Mouse (Mus musculus) hindbrain, embryonic 15.5 days (tissue): ENCODE results near the gene Ifit1. TPM values are rescaled to one million over a fixed set of nuclear protein-coding genes. Genes with fewer than 3 reads are reported as not detected.
"Not testable (repeated sequence)": the region's sequence is repeated elsewhere in the genome, so short reads cannot be mapped to it uniquely, and the experiment has no call there.

Experiments
- ATAC-seq: fragments of 200-750 bp; cut with Nextera tagmentation; 2 replicates; pipeline ENCODE4 v1.8.0; 2017; ENCODE audit warnings: low read depth, moderate number of reproducible peaks, moderate TSS enrichment; ENCODE audit not compliant: low FRiP score
- H3K27ac ChIP-seq: fragments of 300-500 bp; sonication (generic); replicated peaks from 2 replicates; pipeline ENCODE4 v1.5.1; 2015; ENCODE audit warnings: mild to moderate bottlenecking, inconsistent platforms
- H3K27me3 ChIP-seq: fragments of 300-500 bp; sonication (generic); 2 replicates; pipeline ENCODE4 v1.6.1; 2015; ENCODE audit warnings: control low read depth, inconsistent platforms
- H3K36me3 ChIP-seq: fragments of 300-500 bp; sonication (generic); 2 replicates; pipeline ENCODE4 v1.6.1; 2015; ENCODE audit warnings: control low read depth, inconsistent platforms
- H3K4me1 ChIP-seq: fragments of 300-500 bp; sonication (generic); replicated peaks from 2 replicates; pipeline ENCODE4 v1.6.1; 2015; ENCODE audit warnings: control low read depth, inconsistent platforms
- H3K4me2 ChIP-seq: fragments of 300-500 bp; sonication (generic); 2 replicates; pipeline ENCODE4 v1.6.1; 2015; ENCODE audit warnings: moderate library complexity, mild to moderate bottlenecking, inconsistent platforms
- H3K4me3 ChIP-seq: fragments of 300-500 bp; sonication (generic); 2 replicates; pipeline ENCODE4 v1.5.1; 2015; ENCODE audit warnings: mild to moderate bottlenecking, inconsistent platforms
- H3K9ac ChIP-seq: fragments of 300-500 bp; sonication (generic); 2 replicates; pipeline ENCODE4 v1.6.1; 2015; ENCODE audit warnings: inconsistent platforms
- H3K9me3 ChIP-seq: fragments of 300-500 bp; sonication (generic); 2 replicates; pipeline ENCODE4 v1.6.1; 2016; ENCODE audit warnings: control low read depth, inconsistent platforms
- WGBS: fragments of 180-500 bp; shearing (Covaris S2); methylation state at CpG from one replicate; pipeline ENCODE4 v1.1.7; 2015; 5-methylcytosine and 5-hydroxymethylcytosine counted together
- polyA plus RNA-seq: library from polyadenylated mRNA; unstranded; fragments of >200 nt; fragmentation: Nextera tagmentation; extraction: Ambion mirVana; gene quantifications from 2 replicates; pipeline ENCODE4 v1.2.1, GENCODE M21; 2015

Ifit1 gene
- polyA plus RNA-seq, 1 experiment from 2014 or later = 0.31 TPM

DNA sequence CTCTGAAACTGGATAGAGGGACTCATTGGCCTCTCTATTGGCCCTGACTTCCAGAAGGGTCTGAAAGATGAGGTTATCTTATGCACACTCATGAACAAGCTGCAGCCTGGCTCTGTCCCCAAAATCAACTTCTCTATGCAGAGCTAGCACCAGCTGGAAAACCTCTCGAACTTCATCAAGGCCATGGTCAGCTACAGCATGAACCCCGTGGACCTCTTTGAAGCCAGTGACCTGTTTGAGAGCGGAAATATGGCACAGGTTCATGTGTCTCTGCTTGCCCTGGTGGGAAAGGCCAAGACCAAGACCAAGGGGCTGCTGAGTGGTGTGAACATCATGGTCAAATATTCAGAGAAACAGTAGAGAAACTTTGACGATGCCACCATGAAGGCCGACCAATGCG lies 16.9 kb upstream of the Ifit1 start:
- WGBS = 95% methylated on average over 6 of the region's 6 CpGs
- Histone ChIP-seq H3K4me1 (no peaks in the 10 kb centered on the region), H3K9me3 (no peaks in the 10 kb centered on the region), H3K4me3 (no peak overlapping the region), H3K27me3 (no peaks in the 10 kb centered on the region), H3K27ac (no peak overlapping the region), H3K4me2 (no peak overlapping the region), H3K36me3 (no peaks in the 10 kb centered on the region), H3K9ac (no peak overlapping the region)
- ATAC-seq = no peak

DNA sequence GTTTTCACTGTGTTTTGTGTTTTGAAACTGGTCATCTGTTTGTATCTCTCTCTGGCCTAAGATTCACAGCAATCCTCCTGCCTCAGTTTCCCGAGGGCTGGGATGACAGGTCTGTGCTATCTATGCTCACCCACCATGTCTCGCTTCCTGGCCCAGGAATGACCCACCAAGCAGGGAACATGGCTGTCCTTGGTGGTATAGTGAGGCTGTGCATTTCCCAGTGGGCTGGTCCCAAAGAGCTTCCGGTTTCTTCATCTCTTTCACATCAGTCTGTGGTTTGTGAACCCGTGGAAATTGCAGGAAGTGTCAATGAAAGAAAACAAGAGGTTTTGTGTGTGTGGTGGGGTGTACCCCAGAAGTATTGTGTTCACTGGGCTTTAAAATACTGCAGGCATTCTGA lies 16.0 kb upstream of the Ifit1 start:
- no peak overlapping the region for H3K4me3 ChIP-seq
- WGBS = 87% methylated on average over 4 of the region's 4 CpGs
- no peaks in the 10 kb centered on the region for H3K27me3 ChIP-seq
- no peaks in the 10 kb centered on the region for H3K36me3 ChIP-seq
- no peak overlapping the region for H3K9ac ChIP-seq
- no peaks in the 10 kb centered on the region for H3K4me1 ChIP-seq
- no peak overlapping the region for H3K27ac ChIP-seq
- no peak for ATAC-seq
- no peaks in the 10 kb centered on the region for H3K9me3 ChIP-seq
- H3K4me2 ChIP-seq = no peak overlapping the region

DNA sequence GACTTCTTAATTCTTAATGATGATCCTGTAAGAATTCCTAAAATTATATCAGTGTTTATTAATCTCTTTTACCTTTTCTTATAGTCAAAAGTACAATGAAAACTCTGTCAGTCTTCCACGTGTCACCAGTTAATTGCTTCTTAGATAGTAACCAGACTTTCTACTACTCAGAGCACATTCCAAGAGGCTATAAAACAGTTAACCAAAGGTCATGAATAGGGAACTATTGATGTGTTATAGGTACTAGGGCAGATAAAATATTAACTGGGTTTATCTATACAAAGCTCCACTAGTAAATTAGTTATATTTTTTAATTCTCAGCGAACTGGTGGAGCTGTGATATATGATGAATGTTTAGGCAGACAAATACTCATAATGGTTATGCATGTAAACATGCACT lies 13.2 kb upstream of the Ifit1 start:
- H3K9me3 ChIP-seq = no peaks in the 10 kb centered on the region
- 84% methylated on average over 2 of the region's 2 CpGs for WGBS
- ATAC-seq = no peak
- no peak overlapping the region for H3K27ac ChIP-seq
- no peaks in the 10 kb centered on the region for H3K27me3 ChIP-seq
- H3K4me3 ChIP-seq = no peak overlapping the region
- no peak overlapping the region for H3K9ac ChIP-seq
- no peak overlapping the region for H3K4me2 ChIP-seq
- no peaks in the 10 kb centered on the region for H3K36me3 ChIP-seq
- no peaks in the 10 kb centered on the region for H3K4me1 ChIP-seq

DNA sequence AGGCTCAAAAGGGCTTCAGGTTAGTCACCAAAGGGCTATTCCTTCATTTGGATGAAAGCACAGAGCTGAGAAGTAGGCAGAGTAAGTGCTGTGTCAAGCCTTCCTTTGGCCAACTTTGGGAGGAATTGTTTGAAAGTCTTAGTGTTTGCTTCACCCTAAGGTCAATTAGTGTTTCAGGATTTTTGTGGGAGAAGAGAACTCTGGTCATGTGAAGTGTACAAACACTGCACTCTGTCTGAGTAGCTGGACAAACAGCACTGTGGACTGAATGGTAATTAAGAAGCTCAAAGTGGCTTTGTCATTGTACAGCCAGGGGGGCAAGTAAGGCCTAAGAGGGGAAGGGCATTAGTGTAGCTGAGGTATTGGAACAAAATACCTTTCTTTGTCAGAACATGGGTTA lies 9.2 kb upstream of the Ifit1 start:
- no peak for ATAC-seq
- Histone ChIP-seq H3K9ac (no peak overlapping the region), H3K27me3 (no peaks in the 10 kb centered on the region), H3K36me3 (no peaks in the 10 kb centered on the region), H3K9me3 (no peaks in the 10 kb centered on the region), H3K27ac (no peak overlapping the region), H3K4me2 (no peak overlapping the region), H3K4me3 (no peak overlapping the region), H3K4me1 (no peaks in the 10 kb centered on the region)

DNA sequence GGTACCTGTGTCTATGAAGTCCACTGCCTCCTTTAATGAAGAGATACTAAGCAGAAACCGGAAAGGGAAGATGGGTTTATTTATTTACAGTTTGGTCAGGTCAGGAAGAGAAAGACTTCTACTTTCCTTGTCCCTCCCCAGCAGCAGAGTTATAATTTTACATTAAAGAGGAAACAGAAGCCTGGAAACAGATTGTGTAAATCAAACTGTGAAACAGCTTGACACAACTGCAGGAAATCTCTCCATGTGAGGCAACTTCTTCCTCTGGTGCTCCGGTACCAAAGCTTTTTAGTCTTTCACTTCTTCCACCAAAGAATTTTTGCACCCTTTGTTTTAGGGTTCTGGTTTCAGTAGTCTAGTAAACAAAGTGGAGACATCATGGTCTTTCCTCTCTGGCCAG lies 7.2 kb upstream of the Ifit1 start:
- Histone ChIP-seq H3K36me3 (no peaks in the 10 kb centered on the region), H3K9ac (no peak overlapping the region), H3K4me3 (no peak overlapping the region), H3K27me3 (no peaks in the 10 kb centered on the region), H3K4me1 (no peaks in the 10 kb centered on the region), H3K27ac (no peak overlapping the region), H3K4me2 (no peak overlapping the region), H3K9me3 (no peaks in the 10 kb centered on the region)
- ATAC-seq = no peak
- WGBS = 80% methylated on average over 2 of the region's 2 CpGs

DNA sequence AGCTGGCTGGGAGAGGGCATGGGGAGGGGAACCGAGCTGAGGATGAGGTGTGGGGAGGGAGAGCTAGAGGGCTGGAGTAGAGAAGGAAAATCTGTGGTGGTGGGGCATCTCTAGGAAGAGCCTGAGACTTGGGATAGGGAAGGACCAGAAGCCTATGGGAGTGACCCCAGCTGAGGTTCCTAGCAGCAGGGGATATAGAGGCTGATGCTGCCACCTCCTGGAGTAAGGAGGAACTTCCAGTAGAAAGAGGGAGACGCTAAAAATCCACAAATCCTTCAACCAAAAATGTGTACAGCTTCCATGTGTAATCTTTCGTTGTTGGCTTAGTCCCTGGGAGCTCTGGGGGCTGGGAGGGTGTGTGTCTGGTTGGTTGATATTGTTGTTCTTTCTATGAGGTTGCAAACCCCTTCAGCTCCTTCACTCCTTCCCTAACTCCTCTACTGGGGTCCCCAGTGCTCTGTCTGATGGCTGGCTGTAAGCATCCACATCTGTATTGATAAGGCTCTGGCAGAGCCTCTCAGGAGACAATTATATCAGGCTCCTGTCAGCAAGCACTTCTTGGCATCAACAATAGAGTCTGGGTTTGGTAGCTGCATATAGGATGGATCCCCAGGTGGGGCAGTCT lies 3.6 kb upstream of the Ifit1 start:
- Histone ChIP-seq H3K27ac (no peak overlapping the region), H3K9me3 (no peaks in the 10 kb centered on the region), H3K27me3 (no peaks in the 10 kb centered on the region), H3K9ac (no peak overlapping the region), H3K4me1 (no peaks in the 10 kb centered on the region), H3K4me2 (no peak overlapping the region), H3K4me3 (no peak overlapping the region), H3K36me3 (no peaks in the 10 kb centered on the region)
- WGBS = 8% methylated on average over 3 of the region's 3 CpGs
- no peak for ATAC-seq

DNA sequence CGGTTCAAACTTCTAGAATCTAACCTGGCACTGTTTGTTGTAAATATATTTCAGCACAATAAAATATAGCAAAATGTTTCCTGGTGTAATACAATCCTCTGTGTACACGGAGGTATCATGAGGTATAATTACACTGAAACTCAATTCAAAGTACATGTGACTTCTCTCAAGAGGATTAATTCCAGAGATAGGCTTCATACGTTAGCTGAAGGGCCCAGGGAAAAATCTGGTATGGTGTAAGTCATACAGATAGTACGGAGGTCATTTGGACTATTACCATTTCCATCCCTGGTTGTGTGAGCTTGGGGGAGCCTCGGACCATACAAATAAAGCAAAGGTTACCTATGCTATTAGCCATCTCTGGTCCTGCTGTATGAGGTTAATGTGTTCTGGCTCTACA lies 1.9 kb downstream of the Ifit1 start:
- no peak for ATAC-seq
- 81% methylated on average over 5 of the region's 5 CpGs for WGBS
- no peak overlapping the region for H3K4me3 ChIP-seq
- H3K36me3 ChIP-seq = no peaks in the 10 kb centered on the region
- no peak overlapping the region for H3K9ac ChIP-seq
- no peaks in the 10 kb centered on the region for H3K27me3 ChIP-seq
- H3K27ac ChIP-seq = no peak overlapping the region
- H3K4me2 ChIP-seq = no peak overlapping the region
- no peaks in the 10 kb centered on the region for H3K4me1 ChIP-seq
- H3K9me3 ChIP-seq = no peaks in the 10 kb centered on the region

DNA sequence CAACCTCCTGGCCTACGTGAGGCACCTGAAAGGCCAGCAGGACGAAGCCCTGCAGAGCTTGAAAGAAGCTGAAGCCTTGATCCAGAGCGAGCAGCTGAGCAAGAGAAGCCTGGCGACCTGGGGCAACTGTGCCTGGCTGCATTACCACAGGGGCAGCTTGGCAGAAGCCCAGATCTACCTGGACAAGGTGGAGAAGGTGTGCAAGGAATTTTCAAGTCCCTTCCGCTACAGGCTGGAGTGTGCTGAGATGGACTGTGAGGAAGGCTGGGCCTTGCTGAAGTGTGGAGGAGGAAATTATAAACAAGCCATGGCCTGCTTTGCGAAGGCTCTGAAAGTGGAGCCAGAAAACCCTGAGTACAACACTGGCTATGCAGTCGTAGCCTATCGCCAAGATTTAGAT lies 7.0 kb downstream of the Ifit1 start:
- not testable (repeated sequence) for H3K36me3 ChIP-seq, ATAC-seq, H3K4me3 ChIP-seq, H3K4me2 ChIP-seq, H3K9me3 ChIP-seq, H3K27me3 ChIP-seq, H3K4me1 ChIP-seq, H3K27ac ChIP-seq, H3K9ac ChIP-seq
- 88% methylated on average over 8 of the region's 8 CpGs for WGBS

DNA sequence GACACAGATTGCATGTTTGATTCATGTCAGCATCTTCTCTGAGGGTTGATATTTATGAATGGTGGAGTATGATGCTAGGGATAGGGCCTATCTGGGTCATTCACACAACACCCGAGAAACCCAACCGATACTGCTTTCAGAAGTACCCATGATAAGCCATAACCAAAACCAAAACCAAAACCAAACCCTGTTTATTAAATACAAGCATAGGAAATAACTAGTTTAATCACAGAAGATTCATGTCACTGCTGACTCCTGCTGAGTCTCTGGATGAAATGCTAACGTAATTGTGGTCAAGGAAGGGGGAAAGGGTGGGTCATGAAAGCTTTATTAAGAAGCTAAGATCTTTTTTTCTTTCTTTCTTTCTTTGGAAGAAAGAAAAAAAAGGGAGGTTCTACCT lies 9.6 kb downstream of the Ifit1 start:
- H3K4me3 ChIP-seq = no peak overlapping the region
- H3K36me3 ChIP-seq = no peaks in the 10 kb centered on the region
- WGBS = 90% methylated on average over 3 of the region's 3 CpGs
- no peaks in the 10 kb centered on the region for H3K27me3 ChIP-seq
- no peak for ATAC-seq
- no peaks in the 10 kb centered on the region for H3K4me1 ChIP-seq
- no peak overlapping the region for H3K4me2 ChIP-seq
- H3K9ac ChIP-seq = no peak overlapping the region
- no peak overlapping the region for H3K27ac ChIP-seq
- H3K9me3 ChIP-seq = no peaks in the 10 kb centered on the region

DNA sequence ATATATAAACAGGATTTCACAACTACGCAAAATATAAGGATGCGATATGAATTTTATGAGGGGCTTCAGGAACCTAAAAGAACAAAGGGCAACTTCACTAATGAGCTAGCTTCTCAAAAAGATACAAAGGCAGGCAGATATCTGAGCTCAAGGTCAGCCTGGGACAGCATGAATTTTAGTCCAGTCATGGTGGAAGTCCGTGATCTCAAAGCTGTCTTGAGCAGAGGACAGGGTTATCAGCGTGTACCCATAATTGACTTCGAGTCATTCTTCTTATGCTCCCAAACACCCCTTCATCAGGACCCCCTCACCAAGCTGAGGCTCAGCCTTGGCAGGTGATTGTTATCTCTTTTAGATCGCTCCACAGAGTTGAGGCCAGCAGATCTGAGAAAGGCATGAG lies 10.3 kb downstream of the Ifit1 start:
- Histone ChIP-seq H3K27ac (no peak overlapping the region), H3K36me3 (no peaks in the 10 kb centered on the region), H3K4me1 (no peaks in the 10 kb centered on the region), H3K27me3 (no peaks in the 10 kb centered on the region), H3K9ac (no peak overlapping the region), H3K4me3 (no peak overlapping the region), H3K4me2 (no peak overlapping the region), H3K9me3 (no peaks in the 10 kb centered on the region)
- ATAC-seq = no peak
- WGBS = 95% methylated on average over 6 of the region's 6 CpGs

DNA sequence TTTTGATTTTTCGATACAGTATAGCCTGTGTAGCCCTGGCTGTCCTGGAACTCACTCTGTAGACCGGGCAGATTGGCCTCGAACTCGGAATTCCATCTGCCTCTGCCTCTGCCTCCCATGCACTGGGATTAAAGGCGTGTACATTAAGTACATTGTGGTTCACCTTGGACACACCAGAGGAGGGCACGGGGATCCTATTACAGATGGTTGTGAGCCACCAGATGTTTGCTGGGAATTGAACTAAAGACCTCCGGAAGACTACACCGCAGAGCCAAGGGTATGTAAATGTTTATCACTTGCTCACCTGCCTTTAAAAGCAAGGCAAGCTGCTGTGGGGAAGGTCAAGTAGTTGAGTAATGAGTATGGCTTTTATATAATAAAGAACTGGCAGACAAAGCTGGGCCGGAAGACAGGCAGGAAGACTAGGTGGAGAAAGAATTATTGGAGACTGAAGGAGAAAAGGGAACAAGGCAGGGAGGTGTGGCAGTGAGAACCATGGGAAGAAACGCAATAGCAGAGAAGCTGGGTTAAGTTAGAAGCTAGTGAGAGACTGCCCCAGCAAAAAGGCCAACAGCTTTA lies 14.6 kb downstream of the Ifit1 start:
- no peaks in the 10 kb centered on the region for H3K4me1 ChIP-seq
- H3K9ac ChIP-seq = no peak overlapping the region
- no peaks in the 10 kb centered on the region for H3K36me3 ChIP-seq
- no peak overlapping the region for H3K27ac ChIP-seq
- no peak overlapping the region for H3K4me2 ChIP-seq
- H3K9me3 ChIP-seq = no peaks in the 10 kb centered on the region
- WGBS = 87% methylated on average over 10 of the region's 10 CpGs
- ATAC-seq = no peak
- H3K4me3 ChIP-seq = no peak overlapping the region
- no peaks in the 10 kb centered on the region for H3K27me3 ChIP-seq

DNA sequence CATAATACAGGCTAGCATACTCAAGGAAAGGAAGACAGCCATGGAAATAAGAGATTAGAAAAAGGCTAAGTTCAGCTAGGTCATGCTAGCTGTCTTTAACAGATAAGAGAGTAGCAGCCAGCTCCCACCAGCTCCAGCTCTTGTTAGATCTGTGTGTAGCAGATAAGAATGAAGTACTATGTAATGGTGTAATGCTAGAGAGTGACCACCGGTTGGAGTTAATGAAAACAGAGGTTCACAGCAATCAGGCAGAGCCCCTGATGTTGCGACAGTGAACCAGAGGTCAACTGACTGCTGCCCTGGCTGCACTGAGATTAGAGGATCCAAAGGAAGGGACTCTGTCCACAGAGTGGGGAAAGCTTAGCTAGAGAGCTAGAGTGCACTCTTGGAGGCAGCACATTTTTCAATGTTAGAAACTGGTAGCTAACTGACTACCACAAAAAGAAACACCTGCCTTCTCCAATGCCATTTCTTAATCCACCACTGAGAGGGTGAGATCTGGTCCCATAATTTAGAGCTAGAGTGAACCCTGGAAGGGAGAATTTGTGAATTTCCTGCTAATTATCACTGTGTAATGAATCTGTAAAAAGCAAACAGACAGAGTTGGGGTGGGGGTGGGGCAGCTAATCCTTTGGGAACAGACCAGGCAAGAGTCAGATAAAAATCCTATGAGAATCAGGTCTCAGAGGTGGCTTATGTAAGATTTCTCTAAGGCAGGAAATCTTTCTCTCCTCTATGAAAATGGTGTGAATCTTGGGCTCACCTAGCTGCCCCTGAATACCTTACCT lies 16.0 kb downstream of the Ifit1 start:
- ATAC-seq = no peak
- Histone ChIP-seq H3K36me3 (no peaks in the 10 kb centered on the region), H3K9ac (no peak overlapping the region), H3K4me2 (no peak overlapping the region), H3K27me3 (no peaks in the 10 kb centered on the region), H3K4me1 (no peaks in the 10 kb centered on the region), H3K4me3 (no peak overlapping the region), H3K27ac (no peak overlapping the region), H3K9me3 (no peaks in the 10 kb centered on the region)
- WGBS = 35% methylated on average over 2 of the region's 2 CpGs
